Mouse (Mus musculus): Measurements from ENCODE around the gene Kif26b.

- TF ChIP-seq POLR2A (IDR thresholded peaks at IDR 0.05; ENCODE audit: control insufficient read depth, low read depth, low read length): no peak
- TF ChIP-seq CTCF (IDR thresholded peaks at IDR 0.05; ENCODE audit: control insufficient read depth, insufficient read depth, insufficient replicate concordance, low read depth, low read length): no peak
These were observed 331.9 kb downstream of the Kif26b start for GRCm38 (mm10) chr1:178860671-178861391.

Measured in testis, adult 2 months (tissue).